Mouse (Mus musculus) heart, postnatal 25 days (tissue): ENCODE measurements at regions not wholly inside any gene's neighbourhood (a gene's known extent, or its start where the extent isn't known, plus 50 kb on each side); places are given as distances from the start of the nearest gene placed in this dataset.

Experiments
- DNase-seq: peaks from one replicate; pipeline ENCODE4 v3.0.0; 2022; ENCODE audit warnings: low spot score
- intact Hi-C: fragments of 180-260 bp; cut with DNase I; formaldehyde crosslinking; loops from one replicate; pipeline ENCODE4 v1.15.1; 2025

DNA sequence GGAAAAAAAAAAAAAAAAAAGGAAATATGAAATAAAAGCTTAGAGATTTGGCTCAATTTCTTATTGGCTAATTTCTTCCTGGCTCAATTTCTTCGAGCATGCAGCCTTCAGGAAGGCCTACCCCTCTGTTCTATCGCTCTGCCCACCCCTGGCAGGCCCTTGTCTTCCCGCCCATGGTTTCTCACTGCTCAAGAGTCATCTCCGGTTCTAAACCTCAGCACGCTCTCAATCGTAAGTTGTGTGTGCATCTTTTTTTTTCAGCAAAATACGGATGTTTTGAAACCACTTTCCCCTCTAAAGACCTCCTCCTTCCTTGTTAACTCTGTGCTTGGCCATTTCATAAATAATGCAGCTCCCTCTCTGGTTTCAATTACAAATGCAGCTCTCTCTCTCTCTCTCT is 58.3 kb upstream of the Mef2a start:
- DNase-seq, result no peak
- intact Hi-C loops, result no loop called here

DNA sequence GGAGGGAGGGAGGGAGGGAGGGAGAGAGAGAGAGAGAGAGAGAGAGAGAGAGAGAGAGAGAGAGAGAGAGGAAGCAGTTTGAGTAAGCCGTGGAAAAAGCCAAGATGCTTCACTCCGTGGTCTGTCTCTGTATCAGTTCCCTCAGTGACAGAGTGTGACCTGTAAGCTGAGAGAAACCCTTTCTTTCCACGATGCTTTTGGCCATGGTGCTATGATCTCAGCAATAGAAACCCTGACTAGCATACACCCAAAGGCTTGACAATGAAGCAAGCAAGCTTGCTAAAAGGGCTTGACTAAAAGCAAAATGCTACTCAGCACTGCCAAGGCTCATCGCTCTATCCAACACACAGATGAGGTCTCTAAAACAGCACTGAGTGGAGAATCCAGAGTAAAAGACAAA is 57.4 kb upstream of the Mef2a start:
- no peak for DNase-seq
- intact Hi-C loops, result no loop called here

DNA sequence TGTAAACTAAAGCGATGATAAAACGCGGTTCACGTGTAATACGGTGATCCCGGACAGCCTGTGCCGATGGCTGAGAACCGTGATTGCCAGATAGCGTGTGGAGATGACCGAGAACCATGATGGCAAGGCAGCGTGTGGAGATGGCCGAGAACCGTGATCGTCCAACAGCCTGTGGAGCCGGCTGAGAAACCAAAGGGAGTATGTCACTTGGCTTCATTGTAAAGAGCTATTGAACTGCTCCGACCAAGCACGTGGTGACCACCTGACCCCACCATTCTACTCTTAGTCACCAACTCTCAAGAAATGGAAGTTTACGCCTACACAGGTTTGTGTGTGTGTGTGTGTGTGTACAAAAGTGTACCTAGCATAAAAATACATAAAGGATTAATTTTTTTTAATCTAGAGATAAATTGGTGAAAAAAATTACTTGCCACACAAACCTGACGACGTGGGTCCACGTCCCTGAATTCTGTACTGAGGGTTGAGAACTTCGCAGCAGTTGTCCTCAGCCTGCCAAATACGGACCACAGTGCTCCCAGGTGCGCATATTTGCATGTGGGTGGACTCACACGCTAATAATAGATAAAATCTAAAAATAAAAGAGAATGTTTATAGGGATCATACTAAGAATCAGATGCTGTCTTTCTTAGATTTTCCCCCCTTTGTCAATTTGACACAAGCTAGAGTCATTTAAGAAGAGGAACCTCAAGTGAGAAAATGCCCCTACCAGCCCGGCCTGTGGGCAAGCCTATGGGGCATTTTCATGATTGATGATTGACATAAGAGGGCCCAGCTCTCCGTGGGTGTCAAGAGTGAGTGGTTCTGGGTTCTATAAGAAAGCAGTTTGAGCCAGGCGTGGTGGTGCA is 56.6 kb upstream of the Mef2a start:
- no peak for DNase-seq
- intact Hi-C loops, result no loop called here

DNA sequence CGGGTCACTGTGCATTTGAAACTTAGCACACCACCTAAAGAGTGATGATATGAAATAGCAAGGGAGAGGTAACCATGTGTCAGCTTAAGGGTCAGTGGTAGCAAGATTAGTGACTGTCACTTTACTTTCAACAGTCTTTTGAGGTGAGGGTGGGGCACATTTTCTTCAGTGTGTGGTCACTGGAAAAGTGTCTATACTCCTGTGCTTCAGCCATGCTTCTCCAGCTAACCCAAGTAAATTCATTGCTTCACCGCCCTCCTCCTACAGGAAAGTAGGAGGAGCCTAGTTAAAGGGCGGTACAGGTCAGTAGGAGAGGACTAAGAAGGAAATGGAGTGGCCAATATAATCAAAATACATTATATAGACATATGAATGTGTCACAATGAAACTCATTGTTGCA is 55.7 kb upstream of the Mef2a start:
- intact Hi-C loops, result no loop called here
- no peak for DNase-seq

DNA sequence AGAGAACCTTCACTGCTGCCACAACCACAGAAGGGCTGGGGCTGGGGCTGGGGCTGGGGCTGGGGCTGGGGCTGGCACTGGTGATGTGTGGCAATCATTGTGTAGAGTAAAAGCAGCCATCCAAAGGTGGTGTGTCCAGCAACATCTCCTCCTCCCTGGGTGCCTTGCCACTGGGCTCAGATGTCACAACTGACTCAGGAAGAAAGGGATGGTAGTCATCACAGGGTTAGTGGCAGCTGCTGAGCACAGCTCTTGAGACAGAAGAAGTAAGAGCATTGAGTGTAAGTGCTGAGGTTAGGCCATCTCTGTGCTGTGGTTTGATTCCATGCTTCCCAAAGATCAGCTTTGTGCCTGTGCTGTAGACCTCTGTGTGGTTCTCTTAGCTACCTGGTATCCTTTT is 53.4 kb upstream of the Mef2a start:
- DNase-seq, result no peak
- intact Hi-C loops, result no loop called here

DNA sequence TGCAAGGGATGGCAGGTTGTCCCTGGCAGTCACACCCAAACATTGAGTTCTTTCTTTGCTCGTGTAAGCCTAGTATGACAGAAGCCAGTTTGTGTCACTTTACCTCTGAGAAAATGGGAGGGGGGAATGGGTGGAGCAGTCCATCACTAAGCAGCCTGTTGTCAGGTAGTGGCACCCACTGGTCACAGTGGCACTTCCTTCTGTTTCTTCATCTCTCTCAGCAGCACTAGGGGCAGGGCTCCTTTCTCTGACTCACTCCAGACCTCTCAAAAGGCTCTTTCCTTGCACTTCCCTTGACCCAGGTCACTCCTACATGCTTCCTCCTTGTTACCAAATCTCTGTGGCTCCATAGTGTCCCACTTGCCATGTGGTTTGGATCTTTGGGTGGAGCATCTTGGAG is 52.9 kb upstream of the Mef2a start:
- intact Hi-C loops, result loop anchor here (2.0 kb wide), 1 partner anchor 19 kb away; no protein-coding TSS in a partner anchor

DNA sequence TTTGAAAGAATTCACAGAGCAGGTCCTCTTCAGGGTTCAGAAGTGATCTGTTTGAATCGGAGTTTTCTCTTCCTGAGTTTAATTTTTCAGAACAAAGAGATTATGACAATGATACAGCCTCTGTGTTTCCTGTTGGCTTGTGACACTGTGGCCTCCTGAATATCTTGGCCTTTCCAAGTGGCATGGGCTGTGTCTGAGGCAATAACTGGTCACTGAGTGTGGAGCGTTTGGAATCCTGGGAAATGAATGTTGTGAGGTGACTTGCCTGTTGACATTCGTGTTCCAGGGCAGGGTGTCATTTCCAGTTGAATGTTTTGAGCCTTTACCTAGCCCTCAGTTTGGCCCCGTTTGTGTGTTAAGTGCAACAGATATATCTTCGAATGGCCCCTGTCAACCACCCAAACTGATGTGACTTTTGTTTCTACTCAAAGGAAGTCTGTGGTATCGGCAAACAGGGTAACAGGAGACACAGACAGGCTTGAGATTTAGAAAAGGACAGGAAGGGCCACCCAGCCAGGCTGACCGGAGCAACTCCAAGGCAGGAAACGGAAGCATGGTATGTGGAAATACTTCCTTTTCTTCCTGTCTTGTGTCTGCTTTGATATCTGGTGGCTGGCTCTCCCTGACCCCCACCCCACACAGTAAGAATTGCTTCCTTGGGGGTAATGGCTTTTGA is 52.3 kb upstream of the Mef2a start:
- DNase-seq, result no peak
- intact Hi-C loops, result loop anchor here (2.0 kb wide), 1 partner anchor 20 kb away; no protein-coding TSS in a partner anchor

More for the DNA sequence above, 52.9 kb upstream of the Mef2a start:
- DNase-seq, result no peak
